17 mouse cellular contexts compared by ENCODE assay signal in genomic region chr9:96837781-96838420, GRCm38 (mm10). TPM values are rescaled to one million over a fixed set of nuclear protein-coding genes. Genes with fewer than 3 reads are reported as not detected.
A peak's percentile ranks its signal among the peaks of the same experiment; 100 is the strongest.
DNase-seq lines count a peak whose midpoint lies in the region; ATAC-seq lines count a peak whose summit lies in the region.
"Had no signal": no experiment of that assay in that cellular context is flagged by ENCODE, and none has a peak within 500 bp of the region (broad histone marks: within the 10 kb centered on the region; RNA-seq: fewer than 3 reads in every experiment).

No protein-coding gene starts in this region.

- H3K9ac ChIP-seq in forebrain, embryonic 14.5 days (ENCODE audit: low read length) = peak overlapping the region; percentile 14
- H3K9ac ChIP-seq in hindbrain, embryonic 14.5 days = peak overlapping the region; percentile 22; the same call in 1 of the 2 replicates
- peak overlapping the region; percentile 50; the same call in 1 of the 2 replicates for H3K9ac ChIP-seq in midbrain, embryonic 16.5 days (ENCODE audit: low read depth, low read length)
- H3K9ac ChIP-seq: liver, embryonic 15.5 days had no signal

- H3K9me3 ChIP-seq in forebrain, embryonic 10.5 days = peaks cover 5% of the 10 kb centered on the region
- H3K9me3 ChIP-seq in forebrain, embryonic 14.5 days (replicated peaks; ENCODE audit: control insufficient read depth, low read length) = no peaks in the 10 kb centered on the region
- no peaks in the 10 kb centered on the region for H3K9me3 ChIP-seq in hindbrain, embryonic 14.5 days (ENCODE audit: control insufficient read depth, low read length)
- no peaks in the 10 kb centered on the region for H3K9me3 ChIP-seq in midbrain, embryonic 16.5 days (replicated peaks; ENCODE audit: control insufficient read depth, low read length, poor library complexity, severe bottlenecking)
- H3K9me3 ChIP-seq in embryonic facial prominence, embryonic 10.5 days = peaks cover 2% of the 10 kb centered on the region; the same call in 1 of the 2 replicates
- H3K9me3 ChIP-seq: liver, embryonic 15.5 days had no signal

- no peak for DNase-seq in forebrain, embryonic 10.5 days (ENCODE audit: extremely low spot score, low spot score)
- DNase-seq in forebrain, embryonic 14.5 days (ENCODE audit: low spot score) = peak; percentile 37
- DNase-seq in hindbrain, embryonic 14.5 days (ENCODE audit: low spot score) = peak; percentile 67
- no peak for DNase-seq in adrenal gland, adult 8-10 months
- DNase-seq in embryonic facial prominence, embryonic 10.5 days (ENCODE audit: low spot score) = no peak
- no peak for DNase-seq in frontal cortex, postnatal 10 days (ENCODE audit: low spot score in 2 of 2)
- no peak for DNase-seq in spleen, postnatal 36 days (ENCODE audit: low spot score in 2 of 2)
- DNase-seq: cerebellum, adult 2 months; gastrocnemius, postnatal 14 days; kidney, adult 9 months; right cerebral cortex, postnatal 4 days; thymus, postnatal 4 days had no signal

- ATAC-seq in forebrain, embryonic 14.5 days = peak; percentile 47
- peak; percentile 70 for ATAC-seq in hindbrain, embryonic 14.5 days (ENCODE audit: low FRiP score)
- ATAC-seq in midbrain, embryonic 16.5 days = peak; percentile 66
- ATAC-seq: lung, postnatal 0 days had no signal

- 52% methylated on average over 20 of the region's 20 CpGs for WGBS in forebrain, embryonic 10.5 days
- WGBS in forebrain, embryonic 14.5 days = 40% methylated on average over 20 of the region's 20 CpGs
- WGBS in hindbrain, embryonic 14.5 days = 15% methylated on average over 20 of the region's 20 CpGs
- 21% methylated on average over 20 of the region's 20 CpGs for WGBS in midbrain, embryonic 16.5 days
- 45% methylated on average over 20 of the region's 20 CpGs for WGBS in embryonic facial prominence, embryonic 10.5 days

- 0 out of 2 replicates have a peak overlapping the region, but pooled peaks have one; percentile 4 for H3K4me2 ChIP-seq in forebrain, embryonic 14.5 days (ENCODE audit: low read length)
- peak overlapping the region; percentile 24 for H3K4me2 ChIP-seq in hindbrain, embryonic 14.5 days (replicated peaks)
- H3K4me2 ChIP-seq in midbrain, embryonic 16.5 days (ENCODE audit: low read length) = peak overlapping the region; percentile 37
- H3K4me2 ChIP-seq: liver, embryonic 15.5 days had no signal

- H3K36me3 ChIP-seq in forebrain, embryonic 10.5 days (replicated peaks) = peaks cover 10% of the 10 kb centered on the region
- 0 out of 2 replicates have a peak, but pooled peaks cover 4% of the 10 kb centered on the region for H3K36me3 ChIP-seq in forebrain, embryonic 14.5 days (ENCODE audit: control insufficient read depth, insufficient read depth, low read length)
- no peaks in the 10 kb centered on the region for H3K36me3 ChIP-seq in hindbrain, embryonic 14.5 days (replicated peaks; ENCODE audit: control insufficient read depth, insufficient read depth)
- no peaks in the 10 kb centered on the region for H3K36me3 ChIP-seq in midbrain, embryonic 16.5 days (ENCODE audit: control insufficient read depth, insufficient read depth, low read length)
- H3K36me3 ChIP-seq in embryonic facial prominence, embryonic 10.5 days (replicated peaks) = peaks cover 3% of the 10 kb centered on the region; the same call in 1 of the 2 replicates
- H3K36me3 ChIP-seq: liver, embryonic 15.5 days had no signal

- no peak overlapping the region for H3K4me3 ChIP-seq in forebrain, embryonic 10.5 days
- H3K4me3 ChIP-seq in forebrain, embryonic 14.5 days (ENCODE audit: low read depth, low read length) = no peak overlapping the region
- H3K4me3 ChIP-seq in hindbrain, embryonic 14.5 days (replicated peaks; ENCODE audit: low read length) = no peak overlapping the region
- no peak overlapping the region for H3K4me3 ChIP-seq in midbrain, embryonic 16.5 days (ENCODE audit: low read depth, low read length)
- H3K4me3 ChIP-seq in embryonic facial prominence, embryonic 10.5 days = no peak overlapping the region
- H3K4me3 ChIP-seq: liver, embryonic 15.5 days; myocyte had no signal

- H3K4me1 ChIP-seq in forebrain, embryonic 10.5 days = peaks cover 36% of the 10 kb centered on the region
- peaks cover 5% of the 10 kb centered on the region; the same call in 1 of the 2 replicates for H3K4me1 ChIP-seq in forebrain, embryonic 14.5 days (ENCODE audit: control insufficient read depth, insufficient read depth, low read length)
- peaks cover 23% of the 10 kb centered on the region for H3K4me1 ChIP-seq in hindbrain, embryonic 14.5 days (replicated peaks; ENCODE audit: control insufficient read depth, insufficient read depth, low read length)
- peaks cover 22% of the 10 kb centered on the region for H3K4me1 ChIP-seq in midbrain, embryonic 16.5 days (ENCODE audit: control insufficient read depth, insufficient read depth, low read length)
- peaks cover 34% of the 10 kb centered on the region for H3K4me1 ChIP-seq in embryonic facial prominence, embryonic 10.5 days
- H3K4me1 ChIP-seq: liver, embryonic 15.5 days had no signal

- no peaks in the 10 kb centered on the region for H3K27me3 ChIP-seq in forebrain, embryonic 10.5 days (ENCODE audit: poor library complexity, severe bottlenecking)
- H3K27me3 ChIP-seq in forebrain, embryonic 14.5 days (replicated peaks; ENCODE audit: control insufficient read depth, insufficient read depth, low read length) = no peaks in the 10 kb centered on the region
- H3K27me3 ChIP-seq in hindbrain, embryonic 14.5 days (ENCODE audit: control insufficient read depth, insufficient read depth, low read length) = no peaks in the 10 kb centered on the region
- no peaks in the 10 kb centered on the region for H3K27me3 ChIP-seq in midbrain, embryonic 16.5 days (ENCODE audit: control insufficient read depth, insufficient read depth, low read depth, low read length)
- no peaks in the 10 kb centered on the region for H3K27me3 ChIP-seq in embryonic facial prominence, embryonic 10.5 days (replicated peaks; ENCODE audit: low read depth, poor library complexity, severe bottlenecking)
- H3K27me3 ChIP-seq: liver, embryonic 15.5 days; Patski had no signal

- peak overlapping the region; percentile 44 for H3K27ac ChIP-seq in forebrain, embryonic 10.5 days
- H3K27ac ChIP-seq in forebrain, embryonic 14.5 days (ENCODE audit: low read depth, low read length) = peak overlapping the region; percentile 60; the same call in 1 of the 2 replicates
- peak overlapping the region; percentile 76 for H3K27ac ChIP-seq in hindbrain, embryonic 14.5 days
- peak overlapping the region; percentile 81 for H3K27ac ChIP-seq in midbrain, embryonic 16.5 days (ENCODE audit: low read length)
- no peak overlapping the region for H3K27ac ChIP-seq in embryonic facial prominence, embryonic 10.5 days (replicated peaks)
- H3K27ac ChIP-seq: liver, embryonic 15.5 days had no signal

RNA-seq across cellular contexts. Expression of gene Pxylp1, which starts 54.6 kb away (rescaled TPM):
- 21.5 and 23.8 TPM in 2 replicates for polyA plus RNA-seq in forebrain, embryonic 10.5 days (2016; fragmentation: Nextera tagmentation; extraction: Ambion mirVana)
- polyA plus RNA-seq in forebrain, embryonic 14.5 days (2014; fragmentation: Nextera tagmentation; extraction: Ambion mirVana) = 36.7 and 45.4 TPM in 2 replicates
- polyA plus RNA-seq in hindbrain, embryonic 14.5 days (2014; fragmentation: Nextera tagmentation; extraction: Ambion mirVana) = 34.6 and 43.9 TPM in 2 replicates
- polyA plus RNA-seq in midbrain, embryonic 16.5 days (2015; fragmentation: Nextera tagmentation; extraction: Ambion mirVana) = 39.3 and 47.8 TPM in 2 replicates
- 10 to 100 TPM in 2 of 4 experiments, 1 to 10 TPM in 2; 7.7 to 16.5 (median 12.9) TPM for total RNA-seq in adrenal gland, adult 8-10 months (2022)
- 16.7 and 17.5 TPM in 2 replicates for polyA plus RNA-seq in embryonic facial prominence, embryonic 10.5 days (2016; fragmentation: Nextera tagmentation; extraction: Ambion mirVana)

Comparison
In these comparisons a context has a peak if more than half of its experiments do, and no peak if none do; other contexts are left out.
1. DNase-seq: peak in forebrain, embryonic 14.5 days (single experiment) and hindbrain, embryonic 14.5 days (single experiment); none in forebrain, embryonic 10.5 days (single experiment), adrenal gland, adult 8-10 months (single experiment), embryonic facial prominence, embryonic 10.5 days (single experiment), frontal cortex, postnatal 10 days (0 of 2) and spleen, postnatal 36 days (0 of 2).
2. Peak in every context shown above with its lines, with median percentiles within 50 percentile points of each other: ATAC-seq, H3K4me2 ChIP-seq and H3K9ac ChIP-seq.